Mouse (Mus musculus): ENCODE data around the gene Zfp706.

DNA sequence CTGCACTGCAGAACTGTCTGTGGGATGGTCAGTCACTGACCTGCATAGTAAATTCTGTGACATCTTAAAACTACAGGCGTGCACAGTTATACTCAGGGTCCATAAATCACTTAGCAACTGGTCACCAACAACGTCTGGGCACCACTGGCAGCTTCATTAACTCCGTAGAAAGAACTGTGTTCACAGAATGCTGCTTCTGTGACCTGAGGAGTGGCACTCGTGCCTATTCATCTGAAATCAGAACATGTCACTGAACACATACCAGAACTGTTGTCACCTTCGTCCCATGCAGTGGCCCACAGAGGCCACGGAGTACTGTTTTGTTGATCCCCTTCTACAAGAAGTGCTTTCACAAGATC is 22.0 kb downstream of the Zfp706 start:
- TF ChIP-seq POLR2A (IDR thresholded peaks at IDR 0.05; ENCODE audit: insufficient read length, low read depth) (no peak), TCF3 (IDR thresholded peaks at IDR 0.05; ENCODE audit: insufficient read length, low read depth) (no peak), MYOD1 (IDR thresholded peaks at IDR 0.05; ENCODE audit: control insufficient read depth in 1 of 3, insufficient read length in 2 of 3, low read depth in 2 of 3) (no peak), E2F4 (IDR thresholded peaks at IDR 0.05; ENCODE audit: insufficient read depth) (no peak), CEBPB (IDR thresholded peaks at IDR 0.05; ENCODE audit: insufficient read depth, poor library complexity, severe bottlenecking) (no peak), SRF (IDR thresholded peaks at IDR 0.05; ENCODE audit: control insufficient read depth, insufficient read length, low read depth) (no peak), TCF12 (IDR thresholded peaks at IDR 0.05; ENCODE audit: insufficient read depth, poor library complexity, severe bottlenecking) (no peak)

Measured in myocyte (in vitro differentiated cells).